Mouse (Mus musculus) cerebellum, postnatal 10 days (tissue): ENCODE results near the gene Kctd7.

Source experiments
- DNase-seq, 2 experiments: peaks; one replicate each; pipeline ENCODE4 v3.0.0; 2021; ENCODE audit warnings: mixed read lengths in 2 of 2

Kctd7 gene

DNA sequence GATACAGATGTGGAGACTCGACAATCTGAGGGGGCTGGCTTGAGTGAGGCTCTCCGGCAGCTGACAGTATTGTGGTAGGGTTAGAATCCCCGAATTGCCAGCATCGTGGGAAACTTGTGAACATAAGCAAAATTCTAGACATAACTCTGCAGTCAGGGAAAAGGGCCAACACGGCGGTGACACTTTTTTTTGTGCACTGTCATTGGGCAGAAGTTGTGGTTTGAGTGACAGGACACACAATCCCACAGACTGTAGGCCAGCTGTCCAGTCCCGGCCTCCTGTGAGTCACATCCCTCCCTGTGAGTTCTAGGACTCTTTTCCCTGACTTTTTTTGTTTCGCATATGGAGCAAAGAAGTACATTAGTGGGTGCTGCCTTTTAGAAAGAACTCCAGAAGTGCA lies 1.3 kb downstream of the Kctd7 start:
- DNase-seq: peak in 1 of 2 experiments; percentile 18

DNA sequence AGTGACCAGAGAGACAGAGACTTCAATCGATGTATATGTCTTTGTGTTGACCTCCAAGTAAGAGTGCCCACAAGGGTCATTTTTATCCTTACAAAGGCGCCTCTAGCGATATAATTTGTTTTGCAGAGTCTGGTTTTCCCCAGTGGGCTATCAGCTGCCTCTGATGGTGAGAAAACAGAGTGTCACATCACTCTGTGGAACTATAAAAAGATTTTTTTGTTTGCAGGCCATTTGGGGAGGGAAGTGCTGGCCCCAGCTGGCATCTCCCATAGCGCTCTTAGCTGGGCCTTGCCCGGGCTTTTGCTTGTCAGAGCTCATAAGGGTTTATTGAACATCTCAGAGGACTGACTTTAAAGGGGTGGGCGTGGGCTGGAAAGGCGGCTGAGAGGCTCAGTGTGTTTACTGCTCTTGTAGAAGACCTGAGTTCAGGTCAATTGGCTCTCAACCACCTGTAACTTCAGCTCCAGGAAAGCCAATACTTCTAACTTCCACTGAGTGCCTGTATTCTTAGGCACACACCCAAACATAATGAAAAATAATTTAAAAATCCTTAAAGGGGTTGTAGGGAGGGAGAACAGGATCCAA lies 5.2 kb downstream of the Kctd7 start:
- no peak for DNase-seq

DNA sequence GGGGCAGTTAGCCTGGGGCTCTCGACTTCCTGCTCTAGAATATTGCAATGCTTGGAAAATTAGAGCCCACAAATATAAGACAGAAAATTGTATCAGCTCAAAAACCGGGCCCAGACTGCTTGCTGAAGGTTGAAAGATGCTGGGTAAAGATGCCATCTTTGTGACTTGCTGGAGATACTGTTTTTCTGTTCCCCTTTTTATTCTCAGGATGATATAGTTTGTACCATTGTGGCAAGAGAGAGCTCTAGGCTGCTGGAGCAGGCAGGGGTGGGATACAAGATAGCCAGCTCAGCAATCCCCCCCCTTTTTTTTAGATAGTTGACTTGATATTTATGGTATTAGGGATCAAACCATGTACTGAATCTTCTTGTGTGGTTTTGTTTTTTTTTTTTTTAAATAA lies 9.6 kb downstream of the Kctd7 start:
- DNase-seq: no peak

DNA sequence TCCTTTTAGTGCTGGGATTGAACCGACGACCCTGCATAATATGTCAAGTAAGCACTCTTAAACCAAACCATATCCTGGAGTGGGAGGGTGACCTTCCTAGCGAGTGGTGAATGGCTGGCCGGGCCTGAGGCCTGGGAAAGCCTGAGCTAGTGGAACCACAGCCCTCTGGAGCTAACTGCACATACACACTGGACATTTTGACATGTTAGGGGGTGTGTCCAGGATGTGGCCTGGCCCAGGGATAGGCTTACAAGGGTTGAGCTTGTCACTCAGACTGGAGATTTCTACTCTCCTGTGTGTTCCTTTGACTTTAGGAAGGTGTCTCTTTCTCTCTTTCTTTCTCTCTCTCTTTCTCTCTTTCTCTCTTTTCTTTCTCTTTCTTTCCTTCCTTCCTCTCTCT lies 13.9 kb downstream of the Kctd7 start:
- no peak for DNase-seq

DNA sequence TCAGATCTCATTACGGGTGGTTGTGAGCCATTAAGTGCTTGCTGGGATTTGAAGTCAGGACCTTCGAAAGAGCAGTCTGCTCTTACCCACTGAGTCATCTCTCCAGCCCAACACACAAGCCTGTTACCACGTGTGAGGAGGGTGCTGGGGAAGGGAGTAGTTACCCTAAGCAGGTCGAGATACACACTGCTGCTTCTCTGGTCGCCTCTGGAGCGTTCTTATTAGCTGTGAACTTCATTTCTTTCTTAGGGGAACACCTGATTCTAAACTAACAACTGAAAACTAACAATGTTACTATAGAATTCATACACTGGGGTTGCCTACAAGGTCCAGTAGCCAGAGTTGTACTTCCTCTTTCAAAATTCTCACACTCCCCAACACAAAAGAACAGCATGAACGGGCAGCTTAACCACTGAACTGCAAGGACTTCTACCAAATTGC lies 15.1 kb downstream of the Kctd7 start:
- no peak for DNase-seq

DNA sequence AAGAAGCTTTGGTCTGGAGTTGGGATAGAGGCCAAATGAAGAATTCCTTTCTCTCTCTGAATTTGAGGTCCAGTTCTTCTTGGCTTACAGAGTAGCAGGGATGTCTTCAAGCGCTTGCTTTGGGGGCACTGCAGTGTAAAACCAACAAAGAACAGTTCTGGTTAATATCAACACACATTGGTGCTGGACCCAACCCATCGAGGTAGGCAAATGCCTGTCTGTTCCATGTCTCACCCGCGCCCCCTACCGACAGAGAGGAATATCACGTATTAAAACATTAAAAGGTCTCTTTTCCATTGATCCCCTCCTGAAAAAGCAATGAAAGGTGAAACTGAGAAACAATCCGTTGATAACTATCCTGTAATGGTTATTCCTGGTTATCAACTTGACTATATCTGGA lies 19.0 kb downstream of the Kctd7 start:
- DNase-seq: peak; percentile 90 to 92

DNA sequence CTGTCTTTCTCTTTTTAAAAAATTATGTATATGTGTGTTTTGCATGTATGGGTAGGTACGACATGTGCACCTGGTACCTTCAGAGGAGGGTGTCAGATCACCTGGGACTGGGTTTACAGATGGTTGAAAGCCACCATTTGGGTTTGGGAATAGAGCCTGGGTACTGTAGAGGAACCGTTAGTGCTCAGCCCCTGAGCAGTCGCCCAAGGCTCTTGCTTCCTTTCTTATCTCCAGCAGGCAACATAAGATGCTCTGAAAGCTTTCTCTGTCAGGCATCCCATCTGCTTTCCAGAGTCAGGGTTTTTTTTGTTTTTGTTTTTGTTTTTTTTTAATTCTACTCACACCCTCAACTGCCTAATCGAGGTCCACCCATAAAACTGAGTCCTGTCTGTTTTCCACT lies 20.6 kb downstream of the Kctd7 start:
- DNase-seq: no peak

DNA sequence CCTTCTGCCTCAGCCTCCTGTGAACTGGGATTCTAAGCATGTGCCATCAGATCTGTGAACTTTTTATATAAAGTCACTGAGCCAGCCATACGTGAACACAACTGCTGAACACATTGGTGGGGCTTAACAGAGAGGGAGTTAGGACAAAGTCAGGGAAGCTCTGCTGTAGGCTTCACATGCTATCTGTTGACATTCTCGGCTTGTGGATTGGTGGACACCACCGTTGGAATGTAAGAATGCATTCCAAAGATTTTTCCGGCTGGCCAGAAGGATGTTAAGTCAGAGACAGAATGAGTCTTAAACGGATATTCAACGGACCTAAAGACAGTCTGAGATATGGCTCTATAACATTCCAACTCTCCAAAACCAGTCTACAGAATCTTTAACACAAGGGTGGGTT lies 24.4 kb downstream of the Kctd7 start:
- no peak for DNase-seq

DNA sequence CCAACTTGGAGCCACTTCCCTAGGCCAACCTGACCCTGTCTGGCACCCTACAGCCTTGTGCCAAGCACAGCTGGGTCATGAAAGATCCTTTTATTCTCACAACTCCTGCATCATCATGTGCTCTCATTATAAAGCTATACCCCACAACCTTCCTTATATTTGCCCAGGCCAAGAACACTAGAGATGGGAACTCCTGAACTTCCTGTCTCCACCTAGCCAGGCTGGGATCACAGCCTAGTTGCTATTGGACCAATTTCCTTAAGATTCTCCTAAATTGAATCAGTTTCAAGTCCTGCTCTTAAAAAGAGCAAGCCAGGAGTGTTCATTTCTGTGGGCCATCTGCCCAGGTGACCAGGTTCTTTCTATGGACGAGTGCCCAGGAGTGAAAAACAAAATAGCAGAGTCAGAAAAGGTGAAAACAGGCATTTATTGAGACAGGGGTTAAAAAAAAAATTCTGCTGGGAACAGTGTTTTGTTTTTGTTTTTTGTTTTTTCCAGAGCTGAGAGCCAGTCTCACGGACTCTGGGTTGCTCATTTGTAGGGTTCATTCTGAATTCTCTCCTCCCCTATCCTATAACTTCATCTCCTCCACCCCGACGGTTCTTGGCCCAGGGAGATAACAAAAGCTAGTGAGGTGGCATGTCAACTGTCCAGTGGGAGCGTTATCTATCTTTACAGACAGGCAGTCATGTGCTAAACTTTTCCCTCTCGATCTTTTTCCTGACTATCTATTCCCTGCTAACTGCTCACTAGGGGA lies 26.2 kb downstream of the Kctd7 start:
- DNase-seq: peak in 1 of 2 experiments; percentile 29

DNA sequence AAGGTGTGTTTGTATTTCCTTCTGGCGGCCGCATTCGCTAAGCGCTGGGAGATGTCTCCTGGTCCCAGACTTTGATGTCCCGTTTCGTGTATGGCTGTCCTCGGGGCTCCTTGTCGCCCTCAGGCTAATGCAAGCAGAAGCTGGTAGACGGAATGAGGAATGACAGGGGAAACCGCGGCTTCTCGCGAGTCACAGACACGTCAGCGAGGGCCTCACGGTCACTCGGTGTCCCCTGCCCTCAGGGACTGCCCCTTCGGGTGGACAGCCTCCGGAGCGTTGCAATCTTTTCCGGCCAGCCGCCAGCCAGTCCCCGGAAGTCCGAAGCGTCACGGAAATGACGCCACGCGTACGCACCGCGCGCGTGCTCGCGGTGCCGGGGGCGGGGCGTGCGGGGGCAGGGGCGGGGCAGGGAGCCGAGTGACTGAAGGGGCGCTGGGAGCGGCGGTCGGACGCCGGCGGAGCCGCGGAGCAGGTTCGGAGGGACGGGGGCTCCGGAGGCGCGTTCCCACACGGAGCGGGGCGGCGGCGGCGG lies 26.8 kb downstream of the Kctd7 start, which contains the start of gene Rabgef1:
Gene Rabgef1 (plus strand): TSS at position 376 of the 532 bp plus-strand sequence.
- peak; percentile 98 for DNase-seq

DNA sequence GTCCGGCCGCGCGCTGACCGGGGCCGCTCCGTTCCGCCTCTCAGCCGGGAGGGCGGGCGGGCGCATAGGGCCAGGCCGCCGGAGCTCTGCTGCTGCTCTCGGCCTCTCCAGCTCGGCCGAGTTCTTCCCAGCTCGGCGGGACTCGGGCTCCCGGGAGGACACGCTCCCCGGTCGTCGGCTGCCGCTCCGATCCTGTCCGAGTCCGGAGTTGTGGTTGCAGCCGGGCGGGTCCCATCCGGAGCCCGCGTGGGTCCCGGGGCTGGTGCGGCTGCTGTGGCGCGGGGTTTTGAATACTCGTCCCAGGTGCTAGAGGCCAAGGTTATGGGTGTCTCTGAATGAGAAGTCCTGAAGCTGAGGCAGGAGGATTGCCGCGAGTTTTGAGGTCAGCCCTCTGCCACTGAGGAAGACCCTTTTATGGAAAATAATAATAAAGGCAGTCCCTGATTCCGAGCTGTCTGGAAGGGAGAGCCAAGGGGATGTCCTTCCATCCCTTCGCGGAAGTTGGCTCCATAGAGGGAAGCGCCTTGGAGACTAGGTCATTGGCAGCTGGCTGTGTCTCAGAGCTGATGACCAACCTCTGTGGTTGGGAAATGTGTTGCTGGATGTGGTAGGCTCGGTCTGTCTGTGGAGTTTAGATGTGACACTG lies 27.4 kb downstream of the Kctd7 start:
- DNase-seq: no peak

DNA sequence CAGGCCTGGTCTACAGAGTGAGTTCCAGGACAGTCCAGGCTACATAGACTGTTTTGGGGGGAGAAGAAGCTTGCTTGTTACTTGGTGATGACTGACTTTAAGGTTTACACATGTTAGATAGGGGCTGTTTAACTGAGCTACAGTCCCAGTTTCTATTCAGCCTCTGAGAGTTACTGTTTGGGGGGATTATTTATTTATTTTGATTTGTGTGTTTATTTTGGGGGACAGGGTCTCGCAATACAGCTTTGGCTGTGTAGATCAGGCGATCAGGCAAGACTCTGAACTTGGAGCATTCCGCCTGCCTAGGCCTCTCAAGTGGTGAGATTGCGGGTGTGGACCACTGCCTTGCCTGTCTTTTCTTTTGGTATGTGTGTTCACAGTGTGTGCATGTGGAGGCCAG lies 28.4 kb downstream of the Kctd7 start:
- DNase-seq: no peak

DNA sequence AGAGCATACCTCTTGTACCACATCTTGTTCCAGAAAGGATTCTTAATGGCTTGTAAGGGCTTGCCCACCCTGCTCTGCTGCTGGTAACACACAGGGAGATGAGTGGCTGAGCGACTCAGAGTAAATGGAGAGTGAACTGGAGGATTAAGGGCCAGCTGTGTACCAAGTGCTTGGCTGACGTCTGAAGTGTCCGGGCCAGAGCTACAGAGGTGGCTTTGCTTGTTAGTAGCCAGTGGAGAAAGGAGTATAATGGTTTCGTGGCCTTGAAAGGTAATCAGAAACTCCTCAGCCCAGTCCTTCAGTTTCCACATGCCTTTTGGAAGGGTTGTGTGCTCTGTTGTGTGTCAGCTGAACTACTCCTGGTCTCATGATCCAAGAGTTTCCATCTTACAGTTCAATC lies 33.2 kb downstream of the Kctd7 start:
- no peak for DNase-seq

DNA sequence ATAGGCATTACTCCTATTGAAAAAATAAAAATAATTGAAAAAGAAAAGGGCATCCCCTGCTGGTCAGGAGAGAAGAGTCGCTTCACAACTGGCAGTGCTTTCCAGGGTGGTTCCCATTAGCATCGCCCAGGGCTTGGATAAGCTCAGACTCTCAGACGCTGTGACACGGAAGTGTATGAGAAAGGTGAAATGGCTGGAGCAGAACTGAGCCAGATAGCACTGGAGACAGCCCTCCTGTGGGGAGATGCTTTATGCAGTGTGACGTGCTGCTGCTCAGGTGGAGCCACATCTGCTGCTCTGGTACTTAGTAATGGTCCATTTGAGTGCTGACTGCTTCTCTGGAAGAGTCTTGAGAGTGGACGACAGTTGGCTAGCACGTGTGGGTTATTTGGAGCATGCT lies 35.7 kb downstream of the Kctd7 start:
- DNase-seq: no peak

DNA sequence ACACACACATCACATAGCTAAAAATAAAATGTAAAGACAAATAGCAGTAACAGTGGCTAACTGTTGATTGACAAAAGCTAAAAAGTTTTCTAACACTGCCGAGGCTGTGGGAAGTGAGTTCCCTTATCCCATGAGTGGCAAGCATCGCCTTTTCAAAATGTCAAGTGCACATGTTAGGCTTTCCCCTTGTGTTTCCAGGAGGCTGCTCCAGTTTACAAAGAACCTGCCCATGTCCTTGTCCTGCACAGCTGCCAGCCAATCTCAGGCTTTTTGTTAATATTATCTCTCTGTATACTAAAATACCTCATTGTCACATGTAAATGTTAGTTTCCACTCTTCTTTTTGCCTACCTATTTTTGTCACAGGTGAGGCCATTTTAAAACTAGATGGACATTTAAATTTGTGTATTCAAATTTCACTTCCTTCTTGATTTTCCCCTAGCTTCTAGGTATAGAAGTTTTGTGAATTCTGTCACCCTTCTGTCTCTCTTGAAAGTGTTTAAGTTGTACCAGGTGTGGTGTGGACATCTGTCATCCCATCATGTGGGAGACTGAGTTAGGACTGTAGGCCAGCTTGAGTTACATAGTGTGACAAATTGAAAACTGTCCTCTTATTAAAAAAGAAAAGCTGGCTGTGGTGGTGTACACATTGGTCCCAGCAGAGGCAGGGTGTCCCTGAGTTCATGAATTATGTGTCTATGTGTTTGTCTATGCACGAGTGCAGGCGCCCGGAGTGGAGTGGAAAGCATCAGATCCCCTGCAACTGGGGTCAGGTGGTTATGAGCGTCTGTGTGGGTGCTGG lies 37.3 kb downstream of the Kctd7 start:
- no peak for DNase-seq

DNA sequence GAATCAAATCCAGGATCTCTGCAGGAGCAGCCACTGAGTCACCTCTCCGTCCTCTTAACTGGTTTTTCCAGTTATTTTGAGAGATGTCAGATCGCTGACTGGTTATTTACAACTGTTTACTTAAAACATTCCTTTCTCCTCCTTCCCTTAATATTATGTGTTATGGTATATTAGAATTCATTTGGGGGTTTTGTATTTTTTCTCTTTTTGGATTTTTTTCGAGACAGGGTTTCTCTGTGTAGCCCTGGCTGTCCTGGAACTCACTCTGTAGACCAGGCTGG lies 37.8 kb downstream of the Kctd7 start:
- no peak for DNase-seq

DNA sequence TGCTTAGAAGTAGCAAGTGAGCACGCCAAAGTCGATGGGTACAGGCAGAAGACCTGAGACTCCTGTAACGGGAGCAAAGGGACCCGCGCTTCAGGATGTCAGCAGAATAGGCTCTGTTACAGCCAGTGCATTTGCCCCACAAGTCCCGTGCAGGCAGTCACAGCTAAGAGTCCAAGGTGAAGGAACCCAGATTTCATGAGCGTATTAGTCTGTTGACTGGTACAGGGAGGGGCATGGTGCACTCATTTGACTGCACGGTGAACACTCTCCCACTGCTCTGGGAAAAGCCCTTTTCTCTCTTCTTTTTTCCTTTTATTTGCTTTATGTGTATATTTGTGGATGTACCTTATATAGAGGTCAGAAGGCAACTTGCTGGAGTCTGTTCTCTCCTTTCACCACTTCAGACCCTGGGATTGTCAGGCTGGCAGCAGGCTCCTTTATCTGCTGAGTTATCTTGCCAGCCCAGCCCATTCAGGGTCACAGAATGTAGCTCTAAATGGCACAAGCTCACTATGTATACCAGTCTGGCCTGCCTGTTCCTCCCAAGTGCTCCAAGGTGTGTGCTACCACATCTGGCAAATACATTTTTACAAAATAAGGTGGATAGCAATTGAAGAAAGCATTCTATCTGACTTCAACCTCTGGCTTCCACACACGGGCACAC lies 39.7 kb downstream of the Kctd7 start:
- DNase-seq: no peak

DNA sequence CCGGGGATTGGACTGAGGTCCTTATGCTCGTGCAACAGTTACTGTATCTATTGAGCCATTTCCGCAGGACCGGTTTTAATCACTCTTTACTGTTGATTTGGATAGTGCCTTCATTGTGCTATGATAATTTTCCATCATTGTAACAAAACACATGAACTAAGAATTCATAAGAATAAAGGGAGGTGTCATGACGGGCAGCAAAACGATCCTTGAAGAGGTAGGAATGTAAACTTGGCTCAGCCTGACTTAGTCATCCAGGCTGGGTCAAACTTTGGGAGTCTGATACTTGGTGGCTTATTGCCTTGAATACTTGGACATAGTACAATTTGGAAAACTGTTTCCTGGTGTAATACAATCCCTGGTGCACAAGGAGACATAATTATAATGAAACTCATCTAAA lies 40.7 kb downstream of the Kctd7 start:
- DNase-seq: no peak

DNA sequence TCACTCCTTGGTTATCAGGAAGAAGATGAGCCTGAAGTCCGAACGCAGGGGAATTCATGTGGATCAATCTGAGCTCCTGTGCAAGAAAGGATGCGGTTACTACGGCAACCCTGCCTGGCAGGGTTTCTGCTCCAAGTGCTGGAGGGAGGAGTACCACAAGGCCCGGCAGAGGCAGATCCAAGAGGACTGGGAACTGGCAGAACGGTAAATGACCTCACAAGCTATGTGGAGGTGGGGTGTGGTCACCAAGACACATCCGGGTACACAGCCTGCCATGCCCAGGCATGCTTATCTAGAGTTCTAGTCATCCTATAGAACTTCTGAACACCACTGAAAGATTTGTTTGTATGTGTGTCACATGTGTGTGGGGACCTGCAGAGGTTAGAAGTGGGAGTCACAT lies 42.7 kb downstream of the Kctd7 start:
- DNase-seq: peak; percentile 45 to 64

DNA sequence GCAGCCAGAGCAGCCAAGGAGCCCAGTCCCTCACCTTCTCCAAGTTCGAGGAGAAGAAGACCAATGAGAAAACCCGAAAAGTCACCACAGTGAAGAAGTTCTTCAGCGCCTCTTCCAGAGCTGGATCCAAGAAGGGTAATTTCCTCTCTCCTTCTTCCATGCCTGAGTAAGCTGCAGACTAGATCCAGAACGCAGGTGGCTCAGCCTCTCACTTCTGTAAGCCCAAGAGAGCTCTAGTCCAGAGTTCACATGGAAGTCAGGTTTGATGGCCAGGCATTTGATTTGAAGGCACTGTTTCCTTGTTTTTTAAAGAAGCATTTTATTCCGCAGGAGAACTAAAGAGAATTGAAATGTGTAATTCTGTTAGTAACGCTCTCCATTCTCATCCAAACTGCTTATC lies 46.2 kb downstream of the Kctd7 start:
- DNase-seq: no peak

DNA sequence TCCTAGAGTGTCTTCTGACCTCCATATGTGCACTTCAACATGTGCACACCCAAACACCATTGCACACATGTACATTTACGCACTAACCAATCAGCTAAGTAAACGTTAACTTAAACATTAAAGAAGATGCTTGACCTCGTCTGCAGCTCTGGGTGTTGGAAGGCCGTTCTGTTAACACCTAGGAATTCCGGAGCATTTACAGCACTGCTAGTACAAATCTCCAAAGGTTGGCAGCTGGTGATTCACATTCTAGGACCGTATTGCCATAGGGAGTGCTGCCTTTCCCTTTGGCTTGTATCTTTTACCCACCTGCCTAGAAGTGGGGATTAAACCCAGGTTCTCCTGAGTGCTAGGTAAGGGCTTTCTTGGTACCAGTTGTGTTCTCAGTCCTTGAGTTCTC lies 47.2 kb downstream of the Kctd7 start:
- DNase-seq: no peak

DNA sequence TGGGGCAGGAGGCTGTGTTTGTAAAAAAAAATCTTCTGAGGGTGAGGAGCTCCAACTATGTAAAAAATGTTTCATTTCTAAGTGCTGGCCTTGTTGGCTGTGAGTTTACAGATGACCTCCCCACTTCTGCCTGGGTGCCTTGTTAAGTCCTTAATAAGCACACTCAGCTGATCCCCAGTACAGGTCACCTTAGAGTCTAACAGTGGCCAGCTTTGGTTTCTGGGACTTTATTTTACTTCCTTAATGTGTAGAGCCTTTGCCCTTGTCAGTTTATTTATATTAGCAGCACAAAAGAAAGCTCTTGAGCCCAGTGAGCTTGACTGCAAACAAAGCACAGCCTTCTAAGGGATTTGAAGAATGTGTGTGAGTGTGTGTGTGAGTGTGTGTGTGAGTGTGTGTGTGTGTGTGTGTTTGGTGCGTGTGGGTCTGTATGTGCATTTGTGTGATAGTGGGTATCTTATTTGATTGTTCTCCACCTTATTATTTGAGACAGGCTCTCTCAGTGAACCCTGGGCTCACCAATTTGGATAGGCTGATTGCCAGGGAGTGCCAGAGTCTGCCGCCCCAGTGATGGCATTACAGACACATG lies 47.8 kb downstream of the Kctd7 start:
- DNase-seq: no peak
